ENCODE assay signal across 20 mouse cellular contexts in genomic region chr11:118941268-118941667, GRCm38 (mm10). TPM values are rescaled to one million over a fixed set of nuclear protein-coding genes. Genes with fewer than 3 reads are reported as not detected.
"Had no signal": no experiment of that assay in that cellular context is flagged by ENCODE, and none has a peak within 500 bp of the region (broad histone marks: within the 10 kb centered on the region; RNA-seq: fewer than 3 reads in every experiment).

No protein-coding gene starts in this region.

- H3K9ac ChIP-seq: lung, embryonic 14.5 days; midbrain, embryonic 12.5 days; neural tube, embryonic 13.5 days; neural tube, embryonic 15.5 days had no signal

- H3K4me2 ChIP-seq: lung, embryonic 14.5 days; midbrain, embryonic 12.5 days; neural tube, embryonic 13.5 days; neural tube, embryonic 15.5 days had no signal

- ATAC-seq: midbrain, embryonic 16.5 days had no signal

- H3K27me3 ChIP-seq: neural tube, embryonic 13.5 days; neural tube, embryonic 15.5 days had no signal

- H3K27ac ChIP-seq: midbrain, embryonic 10.5 days; midbrain, embryonic 12.5 days; neural tube, embryonic 13.5 days; neural tube, embryonic 15.5 days had no signal

- DNase-seq: lung, adult 18-20 months; lung, embryonic 14.5 days; lung, postnatal 10 days; lung, postnatal 4 days; spleen, adult 18-20 months; thymus, adult 18-20 months; thymus, postnatal 14 days; thymus, postnatal 36 days had no signal

- H3K36me3 ChIP-seq: midbrain, embryonic 10.5 days; midbrain, embryonic 12.5 days; neural tube, embryonic 13.5 days; neural tube, embryonic 15.5 days had no signal

- H3K9me3 ChIP-seq: midbrain, embryonic 10.5 days; midbrain, embryonic 12.5 days; neural tube, embryonic 13.5 days; neural tube, embryonic 15.5 days had no signal

- H3K4me3 ChIP-seq: midbrain, embryonic 10.5 days; midbrain, embryonic 12.5 days; myocyte; neural tube, embryonic 13.5 days; neural tube, embryonic 15.5 days had no signal

RNA-seq across cellular contexts. Expression of gene Rbfox3, which starts 29.9 kb away (rescaled TPM):
- polyA plus RNA-seq: myocyte had no signal

RNA-seq across cellular contexts. Expression of gene Enpp7, which starts 46.7 kb away (rescaled TPM):
- polyA plus RNA-seq: lung, embryonic 14.5 days; lung, embryonic 16.5 days; midbrain, embryonic 10.5 days; midbrain, embryonic 12.5 days; midbrain, embryonic 14.5 days; midbrain, embryonic 16.5 days; myocyte; neural tube, embryonic 11.5 days; neural tube, embryonic 13.5 days; neural tube, embryonic 15.5 days; stomach, embryonic 14.5 days; stomach, embryonic 16.5 days; thymus, postnatal 0 days had no signal
